Comparison of ENCODE assay signal across 24 mouse cellular contexts in genomic region chr16:54629183-54629582, GRCm38 (mm10).
"Had no signal": no experiment of that assay in that cellular context is flagged by ENCODE, and none has a peak within 500 bp of the region (broad histone marks: within the 10 kb centered on the region; RNA-seq: fewer than 3 reads in every experiment).

No protein-coding gene starts in this region.

- H3K9me3 ChIP-seq: intestine, embryonic 15.5 days; kidney, embryonic 15.5 days; limb, embryonic 13.5 days; liver, embryonic 12.5 days; liver, embryonic 15.5 days; lung, embryonic 15.5 days had no signal

- ATAC-seq: intestine, embryonic 15.5 days; liver, embryonic 12.5 days had no signal

- H3K4me2 ChIP-seq: intestine, embryonic 15.5 days; kidney, embryonic 15.5 days; limb, embryonic 13.5 days; liver, embryonic 12.5 days; liver, embryonic 15.5 days; lung, embryonic 15.5 days had no signal

- H3K4me3 ChIP-seq: intestine, embryonic 15.5 days; kidney, embryonic 15.5 days; left cerebral cortex, adult 2 months; limb, embryonic 13.5 days; liver, embryonic 12.5 days; liver, embryonic 15.5 days; lung, embryonic 15.5 days; megakaryocyte, embryonic 14.5 days; myocyte had no signal

- H3K27me3 ChIP-seq: intestine, embryonic 15.5 days; kidney, embryonic 15.5 days; limb, embryonic 13.5 days; liver, embryonic 12.5 days; liver, embryonic 15.5 days; lung, embryonic 15.5 days; megakaryocyte, embryonic 14.5 days had no signal

- H3K36me3 ChIP-seq: intestine, embryonic 15.5 days; kidney, embryonic 15.5 days; limb, embryonic 13.5 days; liver, embryonic 12.5 days; liver, embryonic 15.5 days; lung, embryonic 15.5 days had no signal

- H3K4me1 ChIP-seq: intestine, embryonic 15.5 days; kidney, embryonic 15.5 days; limb, embryonic 13.5 days; liver, embryonic 12.5 days; liver, embryonic 15.5 days; lung, embryonic 15.5 days; megakaryocyte, embryonic 14.5 days had no signal

- H3K9ac ChIP-seq: intestine, embryonic 15.5 days; kidney, embryonic 15.5 days; limb, embryonic 13.5 days; liver, embryonic 12.5 days; liver, embryonic 15.5 days; lung, embryonic 15.5 days had no signal

- H3K27ac ChIP-seq: intestine, embryonic 15.5 days; kidney, embryonic 15.5 days; left cerebral cortex, adult 2 months; limb, embryonic 13.5 days; liver, embryonic 12.5 days; liver, embryonic 15.5 days; lung, embryonic 15.5 days; stomach, postnatal 0 days had no signal

- DNase-seq: kidney, adult 11 months; kidney, adult 8-10 months; kidney, postnatal 10 days; kidney, postnatal 36 days; layer of hippocampus, postnatal 36 days; liver; lung, adult 18-20 months; lung, postnatal 10 days; lung, postnatal 36 days; right cerebral cortex, adult 18-20 months; right cerebral cortex, postnatal 14 days; right cerebral cortex, postnatal 4 days; thymus, adult 2 months; thymus, postnatal 25 days had no signal
